Mouse (Mus musculus) induced T-regulatory cell, adult 2 months (primary cell): ENCODE measurements at regions not wholly inside any gene's neighbourhood (a gene's known extent, or its start where the extent isn't known, plus 50 kb on each side); places are given as distances from the start of the nearest gene placed in this dataset.

Experiments
- DNase-seq: peaks from one replicate; pipeline ENCODE4 v3.0.0-alpha.2; 2012; ENCODE audit warnings: low read depth

- no peak for DNase-seq
These were observed 191.4 kb upstream of the Sdk2 start for GRCm38 (mm10) chr11:114258218-114258617.

- no peak for DNase-seq
These were observed 190.9 kb upstream of the Sdk2 start for GRCm38 (mm10) chr11:114257756-114258155.

GRCm38 (mm10) chr11:114257061-114257460, 190.2 kb upstream of the Sdk2 start:
- DNase-seq = no peak

GRCm38 (mm10) chr11:114254344-114254743, 187.5 kb upstream of the Sdk2 start:
- no peak for DNase-seq

- DNase-seq = peak; percentile 27
These were observed 184.8 kb upstream of the Sdk2 start for GRCm38 (mm10) chr11:114251614-114252013.

GRCm38 (mm10) chr11:114249215-114249614, 182.4 kb upstream of the Sdk2 start:
- no peak for DNase-seq

GRCm38 (mm10) chr11:114248261-114248898, 181.5 kb upstream of the Sdk2 start:
- no peak for DNase-seq

- DNase-seq = no peak
These were observed 172.5 kb upstream of the Sdk2 start for GRCm38 (mm10) chr11:114239311-114239803.

GRCm38 (mm10) chr11:114238801-114239200, 172.0 kb upstream of the Sdk2 start:
- DNase-seq = no peak

GRCm38 (mm10) chr11:114238316-114238715, 171.5 kb upstream of the Sdk2 start:
- DNase-seq = peak; percentile 33

- DNase-seq = no peak
These were observed 167.7 kb upstream of the Sdk2 start for GRCm38 (mm10) chr11:114234542-114234910.

- no peak for DNase-seq
These were observed 167.0 kb upstream of the Sdk2 start for GRCm38 (mm10) chr11:114233636-114234541.

- DNase-seq = no peak
These were observed 165.0 kb upstream of the Sdk2 start for GRCm38 (mm10) chr11:114231841-114232240.

GRCm38 (mm10) chr11:114229763-114230162, 162.9 kb upstream of the Sdk2 start:
- DNase-seq = no peak

GRCm38 (mm10) chr11:114229196-114229595, 162.3 kb upstream of the Sdk2 start:
- DNase-seq = no peak

- DNase-seq = peak; percentile 9
These were observed 159.7 kb upstream of the Sdk2 start for GRCm38 (mm10) chr11:114226553-114226952.

GRCm38 (mm10) chr11:114224706-114225105, 157.9 kb upstream of the Sdk2 start:
- no peak for DNase-seq

GRCm38 (mm10) chr11:114223061-114223460, 156.2 kb upstream of the Sdk2 start:
- DNase-seq = no peak

GRCm38 (mm10) chr11:114220466-114220865, 153.6 kb upstream of the Sdk2 start:
- no peak for DNase-seq

GRCm38 (mm10) chr11:114218732-114219506, 152.1 kb upstream of the Sdk2 start:
- DNase-seq = no peak

GRCm38 (mm10) chr11:114217245-114217757, 150.5 kb upstream of the Sdk2 start:
- DNase-seq = no peak

- no peak for DNase-seq
These were observed 149.6 kb upstream of the Sdk2 start for GRCm38 (mm10) chr11:114216493-114216892.
